Mouse (Mus musculus) stomach, embryonic 16.5 days (tissue): Measurements from ENCODE around the gene Dll4. TPM values are rescaled to one million over a fixed set of nuclear protein-coding genes. Genes with fewer than 3 reads are reported as not detected.

ENCODE experiments used
- ATAC-seq: fragments of 200-750 bp; cut with Nextera tagmentation; 2 replicates; pipeline ENCODE4 v1.8.0; 2017; ENCODE audit warnings: moderate number of reproducible peaks, moderate TSS enrichment; ENCODE audit not compliant: insufficient read depth, low FRiP score
- H3K27ac ChIP-seq: fragments of 300-500 bp; sonication (generic); 2 replicates; pipeline ENCODE4 v1.5.1; 2014; ENCODE audit warnings: low read length
- H3K27me3 ChIP-seq: fragments of 300-500 bp; sonication (generic); 2 replicates; pipeline ENCODE4 v1.6.1; 2014; ENCODE audit warnings: low read length, control low read depth, mixed read lengths; ENCODE audit not compliant: control insufficient read depth, insufficient read depth
- H3K36me3 ChIP-seq: fragments of 300-500 bp; sonication (generic); 2 replicates; pipeline ENCODE4 v1.6.1; 2014; ENCODE audit warnings: low read length; ENCODE audit not compliant: control insufficient read depth, insufficient read depth
- H3K4me1 ChIP-seq: fragments of 300-500 bp; sonication (generic); 2 replicates; pipeline ENCODE4 v1.6.1; 2014; ENCODE audit warnings: low read length, control low read depth, mixed read lengths; ENCODE audit not compliant: control insufficient read depth, insufficient read depth
- H3K4me2 ChIP-seq: fragments of 300-500 bp; sonication (generic); 2 replicates; pipeline ENCODE4 v1.6.1; 2014; ENCODE audit warnings: low read depth, low read length, mixed read lengths
- H3K4me3 ChIP-seq: fragments of 300-500 bp; sonication (generic); replicated peaks from 2 replicates; pipeline ENCODE4 v1.5.1; 2014; ENCODE audit warnings: mild to moderate bottlenecking, low read length
- H3K9ac ChIP-seq: fragments of 300-500 bp; sonication (generic); 2 replicates; pipeline ENCODE4 v1.6.1; 2014; ENCODE audit warnings: low read length
- H3K9me3 ChIP-seq: fragments of 300-500 bp; sonication (generic); replicated peaks from 2 replicates; pipeline ENCODE4 v1.6.1; 2016; ENCODE audit warnings: low read length, control low read depth; ENCODE audit not compliant: control insufficient read depth
- WGBS: fragments of 180-500 bp; shearing (Covaris S2); extraction: QIAGEN DNeasy Blood & Tissue Kit; methylation state at CpG from one replicate; pipeline ENCODE4 v1.1.7; 2014; 5-methylcytosine and 5-hydroxymethylcytosine counted together
- polyA plus RNA-seq: library from polyadenylated mRNA; unstranded; fragments of >200 nt; fragmentation: Nextera tagmentation; extraction: Ambion mirVana; gene quantifications from 2 replicates; pipeline ENCODE4 v1.2.1, GENCODE M21; 2015

Dll4 gene
- polyA plus RNA-seq, 1 experiment from 2014 or later, result 6.8 TPM

- H3K27ac ChIP-seq, result no peak overlapping the region
- H3K9me3 ChIP-seq, result no peaks in the 10 kb centered on the region
- no peaks in the 10 kb centered on the region for H3K27me3 ChIP-seq
- no peak for ATAC-seq
- H3K4me1 ChIP-seq, result peaks cover 13% of the 10 kb centered on the region
- H3K4me2 ChIP-seq, result no peak overlapping the region
- WGBS, result 91% methylated on average over 17 of the region's 17 CpGs
- H3K4me3 ChIP-seq, result no peak overlapping the region
- H3K9ac ChIP-seq, result no peak overlapping the region
- peaks cover 42% of the 10 kb centered on the region for H3K36me3 ChIP-seq
Measured at GRCm38 (mm10) chr2:119293311-119293710, 32.3 kb upstream of the Dll4 start.

DNA sequence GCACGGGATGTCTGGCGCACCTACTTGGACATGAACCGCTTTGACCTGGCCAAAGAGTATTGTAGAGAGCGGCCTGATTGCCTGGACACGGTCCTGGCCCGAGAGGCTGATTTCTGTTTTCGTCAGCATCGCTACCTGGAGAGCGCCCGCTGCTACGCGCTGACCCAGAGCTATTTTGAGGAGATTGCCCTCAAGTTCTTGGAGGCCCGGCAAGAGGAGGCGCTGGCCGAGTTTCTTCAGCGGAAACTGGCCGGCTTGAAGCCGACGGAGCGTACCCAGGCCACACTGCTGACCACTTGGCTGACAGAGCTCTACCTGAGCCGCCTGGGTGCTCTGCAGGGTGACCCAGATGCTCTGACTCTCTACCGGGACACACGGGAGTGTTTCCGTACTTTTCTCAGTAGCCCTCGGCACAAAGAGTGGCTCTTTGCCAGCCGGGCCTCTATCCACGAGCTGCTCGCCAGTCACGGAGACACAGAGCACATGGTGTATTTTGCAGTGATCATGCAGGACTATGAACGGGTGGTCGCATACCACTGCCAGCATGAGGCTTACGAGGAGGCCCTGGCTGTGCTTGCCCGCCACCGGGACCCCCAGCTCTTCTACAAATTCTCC, 31.7 kb upstream of the Dll4 start:
- Histone ChIP-seq H3K9ac (no peak overlapping the region), H3K9me3 (no peaks in the 10 kb centered on the region), H3K27ac (no peak overlapping the region), H3K4me3 (no peak overlapping the region), H3K4me2 (no peak overlapping the region), H3K36me3 (peaks cover 42% of the 10 kb centered on the region), H3K4me1 (peaks cover 13% of the 10 kb centered on the region), H3K27me3 (no peaks in the 10 kb centered on the region)
- 92% methylated on average over 34 of the region's 34 CpGs for WGBS
- no peak for ATAC-seq

- peaks cover 42% of the 10 kb centered on the region for H3K36me3 ChIP-seq
- no peaks in the 10 kb centered on the region for H3K27me3 ChIP-seq
- H3K4me1 ChIP-seq, result peaks cover 13% of the 10 kb centered on the region
- H3K4me3 ChIP-seq, result no peak overlapping the region
- no peak overlapping the region for H3K9ac ChIP-seq
- ATAC-seq, result no peak
- no peak overlapping the region for H3K27ac ChIP-seq
- no peaks in the 10 kb centered on the region for H3K9me3 ChIP-seq
- WGBS, result 91% methylated on average over 18 of the region's 18 CpGs
- no peak overlapping the region for H3K4me2 ChIP-seq
Measured at GRCm38 (mm10) chr2:119294411-119294810, 31.2 kb upstream of the Dll4 start.

DNA sequence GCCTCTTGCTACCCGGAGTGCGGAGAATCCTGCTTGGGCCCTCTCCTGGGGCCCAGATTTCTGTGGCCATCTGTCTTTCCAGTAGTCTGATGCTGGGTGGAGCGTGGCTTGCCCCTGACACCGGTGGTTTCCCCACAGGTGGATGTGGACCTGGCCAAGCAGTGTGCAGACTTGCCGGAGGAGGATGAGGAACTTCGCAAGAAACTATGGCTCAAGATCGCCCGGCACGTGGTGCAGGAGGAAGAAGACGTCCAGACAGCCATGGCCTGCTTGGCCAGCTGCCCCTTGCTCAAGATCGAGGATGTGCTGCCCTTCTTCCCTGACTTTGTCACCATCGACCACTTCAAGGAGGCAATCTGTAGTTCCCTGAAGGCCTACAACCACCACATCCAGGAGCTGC, 28.8 kb upstream of the Dll4 start:
- Histone ChIP-seq H3K9ac (no peak overlapping the region), H3K4me3 (no peak overlapping the region), H3K27ac (no peak overlapping the region), H3K27me3 (no peaks in the 10 kb centered on the region), H3K36me3 (peaks cover 32% of the 10 kb centered on the region), H3K4me1 (peaks cover 19% of the 10 kb centered on the region), H3K4me2 (no peak overlapping the region), H3K9me3 (no peaks in the 10 kb centered on the region)
- no peak for ATAC-seq
- 87% methylated on average over 12 of the region's 12 CpGs for WGBS

GRCm38 (mm10) chr2:119297506-119297905, 28.1 kb upstream of the Dll4 start:
- Histone ChIP-seq H3K27ac (no peak overlapping the region), H3K4me2 (no peak overlapping the region), H3K9me3 (no peaks in the 10 kb centered on the region), H3K4me1 (peaks cover 19% of the 10 kb centered on the region), H3K4me3 (no peak overlapping the region), H3K9ac (no peak overlapping the region), H3K27me3 (no peaks in the 10 kb centered on the region), H3K36me3 (peaks cover 32% of the 10 kb centered on the region)
- ATAC-seq, result no peak
- WGBS, result 92% methylated on average over 19 of the region's 19 CpGs

DNA sequence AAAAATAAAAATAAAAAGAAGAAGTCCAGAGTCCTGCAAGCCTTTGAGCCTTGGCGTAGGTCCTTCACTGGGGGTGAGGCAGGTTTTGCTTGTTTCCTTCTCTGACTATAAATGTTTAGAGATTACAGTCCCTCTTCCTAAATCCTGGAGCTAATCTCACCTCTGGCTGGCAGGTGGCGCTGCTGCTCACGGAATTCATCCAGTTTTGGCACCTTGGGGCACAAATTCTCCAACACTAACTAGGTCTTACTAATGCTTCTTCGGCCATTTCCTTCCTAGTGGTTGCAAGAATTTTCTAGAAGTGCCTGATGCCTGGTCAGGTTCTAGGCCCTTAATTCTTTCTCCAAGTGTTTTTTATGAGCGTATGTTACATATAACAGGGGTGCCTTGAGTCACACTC, 27.3 kb upstream of the Dll4 start:
- Histone ChIP-seq H3K27ac (no peak overlapping the region; the same call in 1 of the 2 replicates), H3K4me1 (peaks cover 19% of the 10 kb centered on the region), H3K9me3 (no peaks in the 10 kb centered on the region), H3K36me3 (peaks cover 30% of the 10 kb centered on the region), H3K4me3 (no peak overlapping the region), H3K27me3 (no peaks in the 10 kb centered on the region), H3K4me2 (no peak overlapping the region), H3K9ac (no peak overlapping the region)
- 36% methylated on average over 5 of the region's 5 CpGs for WGBS
- no peak for ATAC-seq

DNA sequence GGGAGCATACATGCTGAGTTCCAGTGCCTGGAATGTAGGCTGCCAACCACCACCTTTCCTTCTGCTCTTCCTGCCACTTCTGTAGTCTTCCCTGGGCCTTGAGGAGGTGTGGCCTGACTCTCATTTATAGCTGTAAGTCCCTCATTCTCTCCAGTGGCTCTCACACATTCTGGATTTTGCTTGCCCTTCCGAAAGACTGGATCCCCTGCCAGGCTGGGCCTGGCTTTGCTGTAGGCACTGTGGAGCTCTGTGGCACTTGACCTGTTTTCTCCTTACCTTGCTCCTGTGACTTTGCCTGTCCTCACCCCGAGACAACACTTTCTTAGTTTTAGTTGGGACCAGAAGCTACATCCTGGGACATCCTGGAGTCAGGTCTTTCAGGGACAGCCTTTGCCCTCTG, 26.7 kb upstream of the Dll4 start:
- H3K4me3 ChIP-seq, result no peak overlapping the region
- ATAC-seq, result no peak
- 91% methylated on average over 2 of the region's 2 CpGs for WGBS
- H3K27me3 ChIP-seq, result no peaks in the 10 kb centered on the region
- peak overlapping the region; percentile 84; the same call in 1 of the 2 replicates for H3K27ac ChIP-seq
- no peak overlapping the region for H3K4me2 ChIP-seq
- H3K9ac ChIP-seq, result no peak overlapping the region
- H3K36me3 ChIP-seq, result peaks cover 25% of the 10 kb centered on the region
- H3K9me3 ChIP-seq, result no peaks in the 10 kb centered on the region
- H3K4me1 ChIP-seq, result peaks cover 19% of the 10 kb centered on the region

GRCm38 (mm10) chr2:119299981-119300818, 25.4 kb upstream of the Dll4 start:
- 10% methylated on average over 15 of the region's 15 CpGs for WGBS
- Histone ChIP-seq H3K4me2 (peak overlapping the region; percentile 51), H3K27ac (peak overlapping the region; percentile 84), H3K27me3 (no peaks in the 10 kb centered on the region), H3K36me3 (peaks cover 14% of the 10 kb centered on the region), H3K4me3 (peak overlapping the region; percentile 21), H3K9ac (peak overlapping the region; percentile 59), H3K4me1 (peaks cover 25% of the 10 kb centered on the region), H3K9me3 (no peaks in the 10 kb centered on the region)
- peak; percentile 87 for ATAC-seq

DNA sequence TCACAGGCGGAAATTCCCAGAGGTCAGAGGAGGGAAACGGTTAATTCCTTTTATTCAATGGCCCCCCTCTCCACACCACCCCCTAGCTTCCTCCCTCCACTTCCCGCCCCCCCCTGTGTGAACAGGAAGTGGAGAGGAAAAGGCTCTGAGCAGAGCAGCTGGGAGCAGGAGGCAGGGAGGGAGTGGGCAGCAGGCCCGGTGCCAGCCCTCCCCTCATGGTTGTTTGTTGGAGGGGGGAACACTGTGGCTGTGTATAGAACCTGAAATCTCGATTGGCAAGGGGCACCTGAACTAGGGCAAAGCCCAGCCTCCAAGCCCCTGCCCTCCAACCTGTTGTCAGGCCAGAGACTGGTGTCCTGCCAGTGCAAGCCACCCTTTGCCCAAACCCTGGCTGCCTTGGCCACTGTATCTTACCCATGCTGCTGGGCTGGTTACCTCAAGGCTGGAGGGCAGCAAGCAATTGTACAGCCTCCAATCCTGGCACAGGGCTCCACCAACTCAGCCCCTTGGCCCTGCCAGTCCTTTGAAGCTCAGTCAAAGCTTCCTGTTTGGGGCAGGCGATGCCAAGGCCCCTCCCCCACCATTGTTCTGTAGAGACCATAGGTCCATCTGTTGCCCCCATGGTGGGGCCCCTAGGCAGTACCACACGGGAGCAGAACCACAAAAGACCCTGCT, 24.6 kb upstream of the Dll4 start:
- Histone ChIP-seq H3K4me2 (peak overlapping the region; percentile 51), H3K36me3 (peaks cover 11% of the 10 kb centered on the region; the same call in 1 of the 2 replicates), H3K9me3 (no peaks in the 10 kb centered on the region), H3K4me3 (no peak overlapping the region), H3K27me3 (no peaks in the 10 kb centered on the region), H3K9ac (peak overlapping the region; percentile 59), H3K4me1 (peaks cover 25% of the 10 kb centered on the region), H3K27ac (peak overlapping the region; percentile 84; the same call in 1 of the 2 replicates)
- peak; percentile 20; the same call in 1 of the 2 replicates for ATAC-seq
- WGBS, result 43% methylated on average over 7 of the region's 7 CpGs
